Mouse (Mus musculus) inflammation-experienced regulatory T-cells, adult 16 weeks (primary cell): ENCODE results near the gene Chtf18. TPM values are rescaled to one million over a fixed set of nuclear protein-coding genes. Genes with fewer than 3 reads are reported as not detected.

Experiments
- polyA plus RNA-seq: library from polyadenylated mRNA; unstranded; fragments of 100-300 nt; shearing (Covaris generic); gene quantifications from one replicate; pipeline ENCODE4 v1.2.1, GENCODE M21; 2017

Chtf18 gene
- polyA plus RNA-seq, result 7.4 TPM

GRCm38 (mm10) chr17:25727265-25728008, at the start of gene Chtf18, which contains the start of gene Rpusd1:
Chtf18 (minus strand) TSS chr17:25727419.
Rpusd1 (plus strand) TSS chr17:25727670.

GRCm38 (mm10) chr17:25773549-25774120, 46.4 kb upstream of the Chtf18 start, which contains the start of gene Narfl:
Narfl (plus strand) TSS chr17:25773776.

GRCm38 (mm10) chr17:25754241-25754640, 27.0 kb upstream of the Chtf18 start, which contains the start of gene Msln:
Msln (minus strand) TSS chr17:25754378.

GRCm38 (mm10) chr17:25735745-25736144, 8.5 kb upstream of the Chtf18 start, which contains the start of gene Mslnl:
Mslnl (plus strand) TSS chr17:25736042.

GRCm38 (mm10) chr17:25716711-25717637, 10.2 kb downstream of the Chtf18 start, which contains the start of gene Gng13:
Gng13 (plus strand) TSS chr17:25717171.

Other genes starting within 250 kb of the Chtf18 start
- gene Sstr5, start 230.1 kb downstream of the Chtf18 start, polyA plus RNA-seq, result not detected
- not detected for gene Sox8, start 156.7 kb downstream of the Chtf18 start, polyA plus RNA-seq
- 27.7 TPM for gene Lmf1, start 148.3 kb downstream of the Chtf18 start, polyA plus RNA-seq
- gene Gng13, start 10.2 kb downstream of the Chtf18 start, polyA plus RNA-seq, result not detected
- 18.0 TPM for gene Rpusd1, start 251 bp upstream of the Chtf18 start, polyA plus RNA-seq
- gene Mslnl, start 8.6 kb upstream of the Chtf18 start, polyA plus RNA-seq, result not detected
- not detected for gene Msln, start 27.0 kb upstream of the Chtf18 start, polyA plus RNA-seq
- gene Narfl, start 46.4 kb upstream of the Chtf18 start, polyA plus RNA-seq, result 32.2 TPM
- gene Haghl, start 58.3 kb upstream of the Chtf18 start, polyA plus RNA-seq, result 59.1 TPM
- gene Ccdc78, start 59.2 kb upstream of the Chtf18 start, polyA plus RNA-seq, result 0.35 TPM
- 247 TPM for gene Fam173a, start 65.5 kb upstream of the Chtf18 start, polyA plus RNA-seq
- not detected for gene AC134908.4, start 68.2 kb upstream of the Chtf18 start, polyA plus RNA-seq
- gene Metrn, start 69.7 kb upstream of the Chtf18 start, polyA plus RNA-seq, result 15.2 TPM
- gene Fbxl16, start 81.7 kb upstream of the Chtf18 start, polyA plus RNA-seq, result not detected
- 54.5 TPM for gene Wdr24, start 96.2 kb upstream of the Chtf18 start, polyA plus RNA-seq
- 46.5 TPM for gene Jmjd8, start 101.4 kb upstream of the Chtf18 start, polyA plus RNA-seq
- 123 TPM for gene Stub1, start 106.0 kb upstream of the Chtf18 start, polyA plus RNA-seq
- 0.80 TPM for gene Rhbdl1, start 109.9 kb upstream of the Chtf18 start, polyA plus RNA-seq
- gene Gm20683, start 114.3 kb upstream of the Chtf18 start, polyA plus RNA-seq, result 0.59 TPM
- gene Rhot2, start 117.4 kb upstream of the Chtf18 start, polyA plus RNA-seq, result 49.6 TPM
- gene Wdr90, start 134.1 kb upstream of the Chtf18 start, polyA plus RNA-seq, result 9.9 TPM
- gene Mcrip2, start 141.3 kb upstream of the Chtf18 start, polyA plus RNA-seq, result 6.3 TPM
- gene Mettl26, start 147.7 kb upstream of the Chtf18 start, polyA plus RNA-seq, result 103 TPM
- gene Wfikkn1, start 153.4 kb upstream of the Chtf18 start, polyA plus RNA-seq, result 1.0 TPM
- gene Rab40c, start 192.3 kb upstream of the Chtf18 start, polyA plus RNA-seq, result 9.1 TPM
- gene Pigq, start 217.5 kb upstream of the Chtf18 start, polyA plus RNA-seq, result 76.3 TPM
- not detected for gene Nhlrc4, start 217.5 kb upstream of the Chtf18 start, polyA plus RNA-seq
- gene A930017K11Rik, start 225.1 kb upstream of the Chtf18 start, polyA plus RNA-seq, result not detected